Mouse (Mus musculus) neural tube, embryonic 14.5 days (tissue): ENCODE measurements at regions not wholly inside any gene's neighbourhood (a gene's known extent, or its start where the extent isn't known, plus 50 kb on each side); places are given as distances from the start of the nearest gene placed in this dataset.
A peak's percentile ranks its signal among the peaks of the same experiment; 100 is the strongest.

Experiments
- ATAC-seq: fragments of 200-750 bp; cut with Nextera tagmentation; 2 replicates; pipeline ENCODE4 v1.8.0; 2017; ENCODE audit warnings: low read depth, mild to moderate bottlenecking, moderate TSS enrichment, moderate library complexity
- H3K27ac ChIP-seq: fragments of 300-500 bp; sonication (generic); 2 replicates; pipeline ENCODE4 v1.5.1; 2014; ENCODE audit warnings: low read depth, mild to moderate bottlenecking, control low read depth, low read length, moderate library complexity, mixed read lengths
- H3K27me3 ChIP-seq: fragments of 300-500 bp; sonication (generic); 2 replicates; pipeline ENCODE4 v1.6.1; 2014; ENCODE audit warnings: low read length; ENCODE audit not compliant: control insufficient read depth, insufficient read depth
- H3K36me3 ChIP-seq: fragments of 300-500 bp; sonication (generic); 2 replicates; pipeline ENCODE4 v1.6.1; 2014; ENCODE audit warnings: low read length, mixed read lengths; ENCODE audit not compliant: control insufficient read depth, insufficient read depth
- H3K4me1 ChIP-seq: fragments of 300-500 bp; sonication (generic); 2 replicates; pipeline ENCODE4 v1.6.1; 2014; ENCODE audit warnings: low read length; ENCODE audit not compliant: control insufficient read depth, insufficient read depth
- H3K4me2 ChIP-seq: fragments of 300-500 bp; sonication (generic); 2 replicates; pipeline ENCODE4 v1.6.1; 2014; ENCODE audit warnings: mild to moderate bottlenecking, low read depth, low read length, control low read depth
- H3K4me3 ChIP-seq: fragments of 300-500 bp; sonication (generic); 2 replicates; pipeline ENCODE4 v1.5.1; 2014; ENCODE audit warnings: low read depth, low read length, control low read depth, mixed read lengths
- H3K9ac ChIP-seq: fragments of 300-500 bp; sonication (generic); replicated peaks from 2 replicates; pipeline ENCODE4 v1.6.1; 2014; ENCODE audit warnings: low read depth, mild to moderate bottlenecking, control low read depth, low read length, mixed read lengths
- H3K9me3 ChIP-seq: fragments of 300-500 bp; sonication (generic); 2 replicates; pipeline ENCODE4 v1.6.1; 2016; ENCODE audit warnings: low read length; ENCODE audit not compliant: control insufficient read depth
- WGBS: fragments of 180-500 bp; shearing (Covaris S2); extraction: QIAGEN DNeasy Blood & Tissue Kit; methylation state at CpG from one replicate; pipeline ENCODE4 v1.1.7; 2014; 5-methylcytosine and 5-hydroxymethylcytosine counted together

- no peak overlapping the region for H3K9ac ChIP-seq
- no peaks in the 10 kb centered on the region for H3K36me3 ChIP-seq
- no peaks in the 10 kb centered on the region for H3K27me3 ChIP-seq
- H3K4me3 ChIP-seq, result no peak overlapping the region
- no peak overlapping the region for H3K27ac ChIP-seq
- WGBS, result 4% methylated on average over 2 of the region's 2 CpGs
- no peak; the same call in 1 of the 2 replicates for ATAC-seq
- no peaks in the 10 kb centered on the region for H3K9me3 ChIP-seq
- no peak overlapping the region for H3K4me2 ChIP-seq
- 0 out of 2 replicates have a peak, but pooled peaks cover 2% of the 10 kb centered on the region for H3K4me1 ChIP-seq
These were observed 282.1 kb upstream of the Gli3 start for GRCm38 (mm10) chr13:15180898-15181297.

DNA sequence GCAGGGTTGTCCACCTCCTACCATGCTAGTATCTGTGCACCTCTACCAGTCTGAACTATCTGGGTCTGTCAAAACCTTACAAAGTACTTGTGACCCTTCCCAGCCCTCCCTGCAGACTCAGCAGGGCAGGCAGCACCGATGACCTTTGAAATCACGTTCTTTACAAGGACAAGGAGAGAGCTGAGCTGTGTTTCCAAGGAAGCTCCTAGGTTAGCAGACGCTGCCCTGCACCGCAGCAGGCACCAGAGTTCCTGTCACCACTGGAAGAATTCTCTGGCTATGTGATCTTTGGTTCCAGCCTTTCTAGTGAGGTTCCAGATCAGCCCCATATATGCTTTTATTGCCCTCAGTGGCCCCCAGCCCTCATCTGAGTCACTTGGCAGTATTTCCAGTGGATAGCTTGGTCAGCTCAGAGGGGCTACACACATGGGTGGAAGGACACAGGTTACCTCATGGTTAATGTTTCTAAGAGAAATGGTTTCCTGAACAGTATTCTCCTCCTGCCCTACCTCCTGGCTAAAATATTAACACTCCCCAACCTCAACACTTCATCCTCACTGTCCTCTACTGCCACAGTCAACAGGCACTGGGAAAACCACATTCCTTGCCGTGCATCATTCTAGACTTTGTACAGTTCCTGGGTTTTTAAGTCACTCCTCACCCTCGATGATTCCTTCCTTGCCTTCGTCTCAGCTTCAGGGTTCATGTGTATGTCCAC, 251.2 kb upstream of the Gli3 start:
- Histone ChIP-seq H3K4me3 (no peak overlapping the region), H3K4me1 (no peaks in the 10 kb centered on the region), H3K27me3 (no peaks in the 10 kb centered on the region), H3K36me3 (no peaks in the 10 kb centered on the region), H3K9ac (no peak overlapping the region), H3K9me3 (no peaks in the 10 kb centered on the region), H3K4me2 (no peak overlapping the region), H3K27ac (no peak overlapping the region)
- ATAC-seq, result no peak
- WGBS, result 86% methylated on average over 7 of the region's 7 CpGs

DNA sequence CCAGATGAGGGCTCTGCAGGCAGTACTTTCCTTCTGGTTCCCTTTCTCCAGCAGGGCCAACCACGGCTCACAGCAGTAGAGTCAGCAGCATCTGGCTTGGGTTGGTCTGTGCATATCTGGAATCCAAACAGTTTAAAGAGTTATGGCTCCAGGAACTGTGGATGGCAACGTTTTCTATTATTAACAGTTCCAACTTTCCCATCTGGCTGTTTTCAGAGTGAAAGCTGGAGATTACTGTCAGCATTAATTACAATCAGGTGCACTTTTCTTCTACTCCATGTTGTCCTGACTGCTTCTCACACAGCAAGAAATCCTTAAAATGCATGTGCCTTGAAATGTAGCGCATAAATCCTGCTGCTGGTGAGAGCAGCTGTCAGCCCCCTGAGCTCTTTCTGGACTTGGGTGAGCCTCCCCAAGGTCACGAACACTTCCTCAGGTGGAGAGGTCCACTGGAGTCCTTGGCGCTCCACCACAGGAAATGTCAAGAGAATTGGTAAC, 250.6 kb upstream of the Gli3 start:
- H3K9me3 ChIP-seq, result no peaks in the 10 kb centered on the region
- H3K4me2 ChIP-seq, result no peak overlapping the region
- H3K36me3 ChIP-seq, result no peaks in the 10 kb centered on the region
- H3K27ac ChIP-seq, result no peak overlapping the region
- no peak overlapping the region for H3K9ac ChIP-seq
- no peak for ATAC-seq
- H3K27me3 ChIP-seq, result no peaks in the 10 kb centered on the region
- no peak overlapping the region for H3K4me3 ChIP-seq
- no peaks in the 10 kb centered on the region for H3K4me1 ChIP-seq
- WGBS, result 71% methylated on average over 5 of the region's 5 CpGs

GRCm38 (mm10) chr13:15221322-15221721, 241.7 kb upstream of the Gli3 start:
- 10% methylated on average over 3 of the region's 3 CpGs for WGBS
- Histone ChIP-seq H3K4me1 (no peaks in the 10 kb centered on the region), H3K4me2 (no peak overlapping the region), H3K4me3 (no peak overlapping the region), H3K9ac (no peak overlapping the region), H3K36me3 (no peaks in the 10 kb centered on the region), H3K27me3 (no peaks in the 10 kb centered on the region), H3K9me3 (no peaks in the 10 kb centered on the region), H3K27ac (no peak overlapping the region)
- peak; percentile 72 for ATAC-seq

DNA sequence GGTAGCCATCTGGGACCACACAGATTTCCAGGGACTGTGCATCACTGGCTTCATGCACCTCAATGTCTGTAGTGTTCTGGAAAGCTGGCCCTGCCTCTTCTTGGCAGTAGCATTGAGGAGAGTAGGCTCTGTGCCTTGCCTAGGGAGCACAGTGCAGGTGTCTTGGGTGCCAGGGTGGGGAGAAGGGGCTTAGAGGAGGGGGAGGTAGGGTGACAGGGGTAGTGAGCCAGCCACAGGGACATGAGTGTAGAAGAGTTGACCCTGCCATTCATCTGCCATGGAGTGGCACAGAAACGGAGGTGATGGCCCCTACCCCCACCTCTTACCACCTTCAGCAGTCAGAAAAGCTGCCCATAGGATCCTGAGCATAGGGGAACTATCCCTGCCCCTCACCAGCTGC, 235.4 kb upstream of the Gli3 start:
- H3K36me3 ChIP-seq, result no peaks in the 10 kb centered on the region
- H3K4me3 ChIP-seq, result no peak overlapping the region
- H3K9ac ChIP-seq, result no peak overlapping the region
- H3K27ac ChIP-seq, result no peak overlapping the region
- 73% methylated on average over 1 of the region's 1 CpGs for WGBS
- no peak overlapping the region for H3K4me2 ChIP-seq
- ATAC-seq, result no peak
- H3K4me1 ChIP-seq, result no peaks in the 10 kb centered on the region
- no peaks in the 10 kb centered on the region for H3K27me3 ChIP-seq
- no peaks in the 10 kb centered on the region for H3K9me3 ChIP-seq
